Mouse (Mus musculus) heart, embryonic 16.5 days (tissue): Measurements from ENCODE around the gene Rag1. TPM values are rescaled to one million over a fixed set of nuclear protein-coding genes. Genes with fewer than 3 reads are reported as not detected.
A peak's percentile ranks its signal among the peaks of the same experiment; 100 is the strongest.

Source experiments
- ATAC-seq: fragments of 200-750 bp; cut with Nextera tagmentation; replicated peaks from 2 replicates; pipeline ENCODE4 v1.8.0; 2017; ENCODE audit warnings: moderate number of reproducible peaks; ENCODE audit not compliant: insufficient read depth, low FRiP score; ENCODE audit errors: extremely low read depth
- H3K27ac ChIP-seq: fragments of 300-500 bp; sonication (generic); 2 replicates; pipeline ENCODE4 v1.5.1; 2014; ENCODE audit warnings: mild to moderate bottlenecking, low read length, control low read depth, moderate library complexity
- H3K27me3 ChIP-seq: fragments of 300-500 bp; sonication (generic); 2 replicates; pipeline ENCODE4 v1.6.1; 2014; ENCODE audit warnings: low read length, mixed read lengths; ENCODE audit not compliant: control insufficient read depth, insufficient read depth
- H3K36me3 ChIP-seq: fragments of 300-500 bp; sonication (generic); 2 replicates; pipeline ENCODE4 v1.6.1; 2014; ENCODE audit not compliant: control insufficient read depth, insufficient read depth
- H3K4me1 ChIP-seq: fragments of 300-500 bp; sonication (generic); 2 replicates; pipeline ENCODE4 v1.6.1; 2014; ENCODE audit warnings: low read length, mixed read lengths; ENCODE audit not compliant: control insufficient read depth, insufficient read depth
- H3K4me2 ChIP-seq: fragments of 300-500 bp; sonication (generic); 2 replicates; pipeline ENCODE4 v1.6.1; 2014; ENCODE audit warnings: low read depth, mild to moderate bottlenecking, control low read depth, low read length
- H3K4me3 ChIP-seq: fragments of 300-500 bp; sonication (generic); 2 replicates; pipeline ENCODE4 v1.5.1; 2014; ENCODE audit warnings: mild to moderate bottlenecking, control low read depth, low read length
- H3K9ac ChIP-seq: fragments of 300-500 bp; sonication (generic); 2 replicates; pipeline ENCODE4 v1.6.1; 2014; ENCODE audit warnings: low read length, control low read depth
- H3K9me3 ChIP-seq: fragments of 300-500 bp; sonication (generic); replicated peaks from 2 replicates; pipeline ENCODE4 v1.6.1; 2016; ENCODE audit warnings: low read length; ENCODE audit not compliant: control insufficient read depth
- WGBS: fragments of 180-500 bp; shearing (Covaris S2); extraction: QIAGEN DNeasy Blood & Tissue Kit; methylation state at CpG from one replicate; pipeline ENCODE4 v1.1.7; 2014; 5-methylcytosine and 5-hydroxymethylcytosine counted together
- polyA plus RNA-seq: library from polyadenylated mRNA; unstranded; fragments of >200 nt; fragmentation: Nextera tagmentation; extraction: Ambion mirVana; gene quantifications from 2 replicates; pipeline ENCODE4 v1.2.1, GENCODE M21; 2015

Rag1 gene
- polyA plus RNA-seq, 1 experiment from 2014 or later = 15.8 TPM

GRCm38 (mm10) chr2:101600703-101601102 is 48.6 kb downstream of the Rag1 start:
- Histone ChIP-seq H3K27me3 (no peaks in the 10 kb centered on the region), H3K4me1 (0 out of 2 replicates have a peak, but pooled peaks cover 5% of the 10 kb centered on the region), H3K4me2 (0 out of 2 replicates have a peak overlapping the region, but pooled peaks have one; percentile 13), H3K27ac (no peak overlapping the region; the same call in 1 of the 2 replicates), H3K36me3 (0 out of 2 replicates have a peak, but pooled peaks cover 4% of the 10 kb centered on the region), H3K4me3 (no peak overlapping the region), H3K9me3 (0 out of 2 replicates have a peak, but pooled peaks cover 3% of the 10 kb centered on the region), H3K9ac (no peak overlapping the region; the same call in 1 of the 2 replicates)
- 39% methylated on average over 8 of the region's 8 CpGs for WGBS
- ATAC-seq = no peak; the same call in 1 of the 2 replicates

DNA sequence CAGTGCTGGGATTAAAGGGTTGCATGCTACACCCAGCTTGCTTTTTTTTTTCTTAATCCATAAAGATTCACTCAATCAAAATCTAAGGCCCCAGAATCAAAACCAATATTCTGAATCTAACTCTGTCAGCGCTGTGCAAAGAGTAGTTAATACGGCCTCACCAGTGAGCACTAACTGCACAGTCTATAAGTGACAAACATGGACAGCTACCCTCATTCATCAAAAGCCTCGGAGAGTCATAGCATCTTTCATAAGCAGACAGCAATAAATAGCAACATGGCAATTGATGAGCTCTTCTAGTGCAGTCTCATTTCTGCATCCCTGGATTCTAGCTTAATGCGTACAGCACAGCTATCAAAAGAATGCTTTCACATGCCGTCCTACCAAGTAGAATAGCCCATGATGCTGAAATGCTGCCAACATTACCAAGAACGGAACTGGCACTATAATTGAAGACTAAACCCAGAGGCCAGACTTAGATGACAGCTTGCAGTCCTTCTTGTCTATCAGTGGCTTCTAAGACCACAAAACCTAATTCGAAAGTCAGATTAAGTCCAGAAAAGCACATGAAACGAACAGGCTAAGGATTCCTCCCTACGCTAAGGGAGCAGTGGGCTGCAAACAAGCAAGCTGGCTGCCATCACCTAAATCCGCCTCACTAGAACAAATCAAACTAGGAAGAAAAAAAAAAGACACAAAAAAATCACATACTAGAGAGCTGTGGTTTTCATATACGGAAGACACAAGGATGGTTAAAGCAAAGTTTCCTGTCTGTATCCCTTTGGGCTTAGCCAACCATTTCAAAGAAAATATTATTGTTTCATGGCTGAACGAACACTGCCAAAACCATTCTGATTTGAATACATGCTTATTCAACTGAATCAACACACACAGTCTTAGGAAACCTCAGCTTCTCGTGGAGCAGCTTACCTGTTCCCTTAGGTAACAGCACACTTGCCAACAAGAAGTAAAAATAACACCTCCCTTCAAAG is 50.8 kb downstream of the Rag1 start:
- 63% methylated on average over 13 of the region's 13 CpGs for WGBS
- no peak overlapping the region for H3K4me3 ChIP-seq
- no peaks in the 10 kb centered on the region for H3K27me3 ChIP-seq
- H3K9ac ChIP-seq = no peak overlapping the region
- 0 out of 2 replicates have a peak, but pooled peaks cover 3% of the 10 kb centered on the region for H3K9me3 ChIP-seq
- 0 out of 2 replicates have a peak, but pooled peaks cover 5% of the 10 kb centered on the region for H3K4me1 ChIP-seq
- ATAC-seq = 0 out of 2 replicates have a peak, but pooled peaks have one; percentile 42
- H3K27ac ChIP-seq = no peak overlapping the region
- H3K4me2 ChIP-seq = peak overlapping the region; percentile 13; the same call in 1 of the 2 replicates
- 0 out of 2 replicates have a peak, but pooled peaks cover 4% of the 10 kb centered on the region for H3K36me3 ChIP-seq

DNA sequence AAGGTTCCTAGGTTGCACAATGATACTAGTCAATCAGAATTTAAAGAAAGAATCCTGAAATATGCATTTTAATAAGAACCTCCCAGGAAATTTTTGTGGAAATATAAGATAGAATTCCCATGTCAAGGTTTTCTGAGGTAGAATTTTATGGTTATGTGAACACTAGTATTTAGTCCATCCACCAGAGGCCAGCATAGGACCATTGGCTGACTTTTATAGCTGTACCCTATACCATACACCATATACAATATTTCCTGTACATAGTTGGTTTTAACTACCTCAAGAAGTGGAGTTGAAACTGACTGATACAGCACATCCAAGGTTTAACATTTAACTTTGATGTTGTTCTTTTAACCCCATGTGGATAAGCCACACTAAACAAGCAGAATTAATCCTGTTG is 52.1 kb downstream of the Rag1 start:
- Histone ChIP-seq H3K9me3 (no peaks in the 10 kb centered on the region), H3K27ac (no peak overlapping the region), H3K4me2 (no peak overlapping the region), H3K4me3 (no peak overlapping the region), H3K36me3 (no peaks in the 10 kb centered on the region), H3K27me3 (no peaks in the 10 kb centered on the region), H3K4me1 (0 out of 2 replicates have a peak, but pooled peaks cover 5% of the 10 kb centered on the region), H3K9ac (no peak overlapping the region)
- ATAC-seq = no peak

GRCm38 (mm10) chr2:101594681-101595080 is 54.6 kb downstream of the Rag1 start:
- 78% methylated on average over 5 of the region's 5 CpGs for WGBS
- Histone ChIP-seq H3K36me3 (no peaks in the 10 kb centered on the region), H3K4me3 (no peak overlapping the region), H3K9ac (no peak overlapping the region), H3K4me1 (0 out of 2 replicates have a peak, but pooled peaks cover 5% of the 10 kb centered on the region), H3K9me3 (no peaks in the 10 kb centered on the region), H3K27ac (no peak overlapping the region), H3K27me3 (no peaks in the 10 kb centered on the region), H3K4me2 (no peak overlapping the region)
- no peak for ATAC-seq

DNA sequence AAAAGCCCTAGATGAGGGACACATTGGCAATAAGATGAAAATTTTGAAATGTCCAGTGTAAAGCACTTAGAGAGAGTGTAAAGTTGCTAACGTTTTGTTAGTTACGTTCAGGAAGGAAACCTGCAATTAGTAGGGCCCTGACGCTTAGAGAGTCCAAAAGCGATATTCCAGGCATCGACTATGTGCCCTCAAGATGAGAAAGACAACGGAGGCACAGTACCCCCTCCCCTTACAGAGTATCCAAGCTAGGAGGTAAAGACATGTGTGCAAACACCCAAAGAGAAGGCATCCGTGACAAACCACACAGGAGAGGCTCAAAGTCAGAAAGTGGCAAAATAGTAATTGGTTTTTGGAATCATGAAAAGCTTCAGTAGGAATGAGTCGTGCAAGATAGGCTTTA is 56.4 kb downstream of the Rag1 start:
- no peak for ATAC-seq

DNA sequence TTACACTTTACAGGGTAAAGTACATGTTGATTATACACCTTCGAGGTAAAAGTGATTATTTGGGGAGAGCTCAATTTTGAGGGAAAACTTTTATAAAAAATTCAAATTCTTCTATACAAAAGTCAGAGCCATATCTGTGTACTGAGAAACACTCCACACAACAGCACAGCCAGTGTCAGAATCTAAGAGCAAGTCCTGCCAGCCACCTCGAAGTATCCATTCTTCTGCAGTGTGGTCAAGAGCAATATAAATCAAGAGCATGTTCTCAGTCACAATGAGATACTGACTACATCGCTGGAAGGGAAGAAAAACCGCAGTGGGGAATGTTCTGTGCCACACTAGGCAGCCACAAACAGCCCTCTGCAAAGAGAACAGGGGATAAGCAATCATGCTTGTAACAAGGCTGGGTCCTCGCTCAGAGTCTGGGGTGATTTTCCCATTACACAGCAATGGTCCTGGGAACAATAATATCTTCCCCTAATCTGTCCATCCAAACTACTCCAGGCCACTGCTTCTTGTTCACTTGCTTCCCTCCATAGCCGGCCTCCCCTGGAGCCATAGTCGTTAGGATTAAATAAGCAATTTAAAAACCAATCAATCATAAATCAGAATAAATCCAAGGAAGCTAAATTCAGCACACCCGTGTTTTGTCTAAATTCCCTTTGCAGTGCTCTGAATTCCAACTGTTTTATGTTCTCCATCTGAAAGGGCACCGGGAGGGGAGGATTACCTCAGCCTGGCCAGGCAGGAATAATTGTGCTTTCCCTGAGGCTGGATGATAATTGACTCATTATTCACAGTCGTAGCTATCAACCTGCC is 57.1 kb downstream of the Rag1 start:
- no peak for ATAC-seq

More for the DNA sequence above, 56.4 kb downstream of the Rag1 start:
- no peak overlapping the region for H3K4me3 ChIP-seq
- no peak overlapping the region for H3K9ac ChIP-seq
- H3K4me2 ChIP-seq = no peak overlapping the region
- H3K36me3 ChIP-seq = no peaks in the 10 kb centered on the region
- no peak overlapping the region for H3K27ac ChIP-seq
- no peaks in the 10 kb centered on the region for H3K4me1 ChIP-seq
- no peaks in the 10 kb centered on the region for H3K9me3 ChIP-seq
- H3K27me3 ChIP-seq = no peaks in the 10 kb centered on the region
- WGBS = 74% methylated on average over 8 of the region's 8 CpGs

DNA sequence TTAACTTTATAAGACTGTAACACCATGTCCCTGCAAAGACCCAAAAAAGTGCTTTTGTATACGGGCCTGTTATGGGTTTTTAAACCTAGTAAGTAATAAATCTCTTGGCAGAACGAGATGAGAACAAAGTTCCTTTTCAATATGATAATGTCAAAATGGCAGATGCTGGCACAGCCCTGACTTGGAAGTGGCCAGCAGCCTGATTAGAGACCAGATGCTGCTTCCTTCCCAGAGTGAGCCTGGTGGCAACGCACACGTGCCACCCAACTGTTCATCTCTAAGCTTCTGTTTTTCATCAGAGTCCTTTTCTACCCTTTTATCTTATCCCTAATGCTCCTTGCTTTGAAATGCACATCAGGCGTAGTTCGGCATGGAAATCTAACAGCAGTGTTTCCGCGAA is 57.9 kb downstream of the Rag1 start:
- 55% methylated on average over 8 of the region's 8 CpGs for WGBS
- no peak for ATAC-seq
- Histone ChIP-seq H3K4me3 (no peak overlapping the region), H3K36me3 (no peaks in the 10 kb centered on the region), H3K4me2 (no peak overlapping the region), H3K9me3 (no peaks in the 10 kb centered on the region), H3K9ac (no peak overlapping the region), H3K27me3 (no peaks in the 10 kb centered on the region), H3K27ac (no peak overlapping the region), H3K4me1 (no peaks in the 10 kb centered on the region)

More for the DNA sequence above, 57.1 kb downstream of the Rag1 start:
- Histone ChIP-seq H3K9me3 (no peaks in the 10 kb centered on the region), H3K27me3 (no peaks in the 10 kb centered on the region), H3K4me2 (no peak overlapping the region), H3K9ac (no peak overlapping the region), H3K4me3 (no peak overlapping the region), H3K4me1 (no peaks in the 10 kb centered on the region), H3K27ac (no peak overlapping the region), H3K36me3 (no peaks in the 10 kb centered on the region)
- 44% methylated on average over 10 of the region's 10 CpGs for WGBS
